Mouse (Mus musculus): ENCODE data around the gene St6galnac5. TPM values are rescaled to one million over a fixed set of nuclear protein-coding genes. Genes with fewer than 3 reads are reported as not detected.

Gene St6galnac5
- polyA plus RNA-seq, 1 experiment from 2014 or later = 0.03 TPM

GRCm38 (mm10) chr3:152950299-152950698 lies 31.7 kb downstream of the St6galnac5 start:
- Histone ChIP-seq H3K36me3 (replicated peaks) (no peaks in the 10 kb centered on the region), H3K4me2 (no peak overlapping the region), H3K9ac (no peak overlapping the region), H3K27me3 (no peaks in the 10 kb centered on the region), H3K9me3 (replicated peaks) (no peaks in the 10 kb centered on the region; the same call in 1 of the 2 replicates), H3K4me3 (replicated peaks) (no peak overlapping the region), H3K4me1 (replicated peaks) (peaks cover 16% of the 10 kb centered on the region; the same call in 1 of the 2 replicates), H3K27ac (replicated peaks) (no peak overlapping the region)
- 26% methylated on average over 5 of the region's 5 CpGs for WGBS (ENCODE audit: insufficient replicate concordance)
- peak; percentile 42; the same call in 1 of the 2 replicates for ATAC-seq (ENCODE audit: insufficient read depth)

- H3K4me2 ChIP-seq = no peak overlapping the region
- ATAC-seq (ENCODE audit: insufficient read depth) = peak; percentile 17; the same call in 1 of the 2 replicates
- no peak overlapping the region for H3K4me3 ChIP-seq (replicated peaks)
- WGBS (ENCODE audit: insufficient replicate concordance) = 64% methylated on average over 15 of the region's 15 CpGs
- H3K4me1 ChIP-seq (replicated peaks) = peaks cover 16% of the 10 kb centered on the region; the same call in 1 of the 2 replicates
- H3K27me3 ChIP-seq = no peaks in the 10 kb centered on the region
- H3K9me3 ChIP-seq (replicated peaks) = no peaks in the 10 kb centered on the region; the same call in 1 of the 2 replicates
- no peaks in the 10 kb centered on the region for H3K36me3 ChIP-seq (replicated peaks)
- no peak overlapping the region for H3K27ac ChIP-seq (replicated peaks)
- no peak overlapping the region for H3K9ac ChIP-seq
Observed at GRCm38 (mm10) chr3:152949233-152949777, 32.7 kb downstream of the St6galnac5 start.

GRCm38 (mm10) chr3:152948556-152948955 lies 33.5 kb downstream of the St6galnac5 start:
- H3K9me3 ChIP-seq (replicated peaks) = no peaks in the 10 kb centered on the region; the same call in 1 of the 2 replicates
- no peak overlapping the region for H3K4me2 ChIP-seq
- H3K27me3 ChIP-seq = no peaks in the 10 kb centered on the region
- H3K36me3 ChIP-seq (replicated peaks) = no peaks in the 10 kb centered on the region
- WGBS (ENCODE audit: insufficient replicate concordance) = 50% methylated on average over 7 of the region's 7 CpGs
- peaks cover 16% of the 10 kb centered on the region; the same call in 1 of the 2 replicates for H3K4me1 ChIP-seq (replicated peaks)
- H3K27ac ChIP-seq (replicated peaks) = no peak overlapping the region
- H3K9ac ChIP-seq = no peak overlapping the region
- no peak for ATAC-seq (ENCODE audit: insufficient read depth)
- H3K4me3 ChIP-seq (replicated peaks) = no peak overlapping the region

GRCm38 (mm10) chr3:152947031-152947640 lies 34.9 kb downstream of the St6galnac5 start:
- no peak overlapping the region for H3K4me3 ChIP-seq (replicated peaks)
- H3K27ac ChIP-seq (replicated peaks) = no peak overlapping the region
- no peaks in the 10 kb centered on the region for H3K27me3 ChIP-seq
- H3K36me3 ChIP-seq (replicated peaks) = no peaks in the 10 kb centered on the region
- H3K4me1 ChIP-seq (replicated peaks) = peaks cover 16% of the 10 kb centered on the region; the same call in 1 of the 2 replicates
- no peak overlapping the region for H3K9ac ChIP-seq
- H3K9me3 ChIP-seq (replicated peaks) = no peaks in the 10 kb centered on the region; the same call in 1 of the 2 replicates
- no peak overlapping the region for H3K4me2 ChIP-seq
- no peak for ATAC-seq (ENCODE audit: insufficient read depth)
- 72% methylated on average over 11 of the region's 11 CpGs for WGBS (ENCODE audit: insufficient replicate concordance)

GRCm38 (mm10) chr3:152944766-152945165 lies 37.3 kb downstream of the St6galnac5 start:
- Histone ChIP-seq H3K4me3 (replicated peaks) (no peak overlapping the region), H3K9ac (no peak overlapping the region), H3K27ac (replicated peaks) (no peak overlapping the region), H3K27me3 (no peaks in the 10 kb centered on the region), H3K4me2 (no peak overlapping the region), H3K9me3 (replicated peaks) (no peaks in the 10 kb centered on the region; the same call in 1 of the 2 replicates), H3K36me3 (replicated peaks) (no peaks in the 10 kb centered on the region), H3K4me1 (replicated peaks) (peaks cover 13% of the 10 kb centered on the region; the same call in 1 of the 2 replicates)
- 94% methylated on average over 3 of the region's 3 CpGs for WGBS (ENCODE audit: insufficient replicate concordance)
- no peak for ATAC-seq (ENCODE audit: insufficient read depth)

GRCm38 (mm10) chr3:152942985-152943384 lies 39.1 kb downstream of the St6galnac5 start:
- H3K27ac ChIP-seq (replicated peaks) = no peak overlapping the region
- no peak overlapping the region for H3K4me3 ChIP-seq (replicated peaks)
- ATAC-seq (ENCODE audit: insufficient read depth) = no peak
- no peaks in the 10 kb centered on the region for H3K4me1 ChIP-seq (replicated peaks)
- H3K9ac ChIP-seq = no peak overlapping the region
- H3K27me3 ChIP-seq = no peaks in the 10 kb centered on the region
- no peak overlapping the region for H3K4me2 ChIP-seq
- WGBS (ENCODE audit: insufficient replicate concordance) = 40% methylated on average over 11 of the region's 11 CpGs
- no peaks in the 10 kb centered on the region for H3K36me3 ChIP-seq (replicated peaks)
- no peaks in the 10 kb centered on the region for H3K9me3 ChIP-seq (replicated peaks)

- Histone ChIP-seq H3K9ac (no peak overlapping the region), H3K9me3 (replicated peaks) (no peaks in the 10 kb centered on the region), H3K4me2 (no peak overlapping the region), H3K4me3 (replicated peaks) (no peak overlapping the region), H3K36me3 (replicated peaks) (no peaks in the 10 kb centered on the region), H3K27ac (replicated peaks) (no peak overlapping the region), H3K4me1 (replicated peaks) (no peaks in the 10 kb centered on the region), H3K27me3 (no peaks in the 10 kb centered on the region)
- no peak for ATAC-seq (ENCODE audit: insufficient read depth)
- WGBS (ENCODE audit: insufficient replicate concordance) = 47% methylated on average over 5 of the region's 5 CpGs
Observed at GRCm38 (mm10) chr3:152941671-152942070, 40.4 kb downstream of the St6galnac5 start.

- no peak for ATAC-seq (ENCODE audit: insufficient read depth)
- WGBS (ENCODE audit: insufficient replicate concordance) = 31% methylated on average over 3 of the region's 3 CpGs
- no peak overlapping the region for H3K27ac ChIP-seq (replicated peaks)
- no peak overlapping the region for H3K9ac ChIP-seq
- no peaks in the 10 kb centered on the region for H3K36me3 ChIP-seq (replicated peaks)
- no peaks in the 10 kb centered on the region for H3K4me1 ChIP-seq (replicated peaks)
- no peak overlapping the region for H3K4me3 ChIP-seq (replicated peaks)
- no peaks in the 10 kb centered on the region for H3K27me3 ChIP-seq
- H3K4me2 ChIP-seq = no peak overlapping the region
- no peaks in the 10 kb centered on the region for H3K9me3 ChIP-seq (replicated peaks)
Observed at GRCm38 (mm10) chr3:152936313-152936712, 45.7 kb downstream of the St6galnac5 start.

- no peak overlapping the region for H3K4me2 ChIP-seq
- ATAC-seq (ENCODE audit: insufficient read depth) = no peak
- WGBS (ENCODE audit: insufficient replicate concordance) = 66% methylated on average over 3 of the region's 3 CpGs
- H3K27ac ChIP-seq (replicated peaks) = no peak overlapping the region
- no peaks in the 10 kb centered on the region for H3K36me3 ChIP-seq (replicated peaks)
- H3K9ac ChIP-seq = no peak overlapping the region
- no peak overlapping the region for H3K4me3 ChIP-seq (replicated peaks)
- H3K27me3 ChIP-seq = no peaks in the 10 kb centered on the region
- H3K9me3 ChIP-seq (replicated peaks) = no peaks in the 10 kb centered on the region
- peaks cover 10% of the 10 kb centered on the region for H3K4me1 ChIP-seq (replicated peaks)
Observed at GRCm38 (mm10) chr3:152933737-152934136, 48.3 kb downstream of the St6galnac5 start.

GRCm38 (mm10) chr3:152932544-152932943 lies 49.5 kb downstream of the St6galnac5 start:
- 55% methylated on average over 2 of the region's 2 CpGs for WGBS (ENCODE audit: insufficient replicate concordance)
- H3K4me3 ChIP-seq (replicated peaks) = no peak overlapping the region
- no peaks in the 10 kb centered on the region for H3K36me3 ChIP-seq (replicated peaks)
- H3K4me2 ChIP-seq = no peak overlapping the region
- H3K4me1 ChIP-seq (replicated peaks) = peaks cover 17% of the 10 kb centered on the region
- no peaks in the 10 kb centered on the region for H3K9me3 ChIP-seq (replicated peaks)
- no peak for ATAC-seq (ENCODE audit: insufficient read depth)
- no peaks in the 10 kb centered on the region for H3K27me3 ChIP-seq
- H3K9ac ChIP-seq = no peak overlapping the region
- H3K27ac ChIP-seq (replicated peaks) = no peak overlapping the region

GRCm38 (mm10) chr3:152932096-152932495 lies 50.0 kb downstream of the St6galnac5 start:
- Histone ChIP-seq H3K9me3 (replicated peaks) (no peaks in the 10 kb centered on the region), H3K4me3 (replicated peaks) (no peak overlapping the region), H3K9ac (no peak overlapping the region), H3K4me2 (no peak overlapping the region), H3K4me1 (replicated peaks) (peaks cover 17% of the 10 kb centered on the region), H3K27me3 (no peaks in the 10 kb centered on the region), H3K27ac (replicated peaks) (no peak overlapping the region), H3K36me3 (replicated peaks) (no peaks in the 10 kb centered on the region)
- WGBS (ENCODE audit: insufficient replicate concordance) = 24% methylated on average over 4 of the region's 4 CpGs
- ATAC-seq (ENCODE audit: insufficient read depth) = no peak

Measured in liver, embryonic 15.5 days (tissue).